Mouse (Mus musculus) gastrocnemius, adult 2 months (tissue): ENCODE results near the gene Haspin. TPM values are rescaled to one million over a fixed set of nuclear protein-coding genes. Genes with fewer than 3 reads are reported as not detected.

ENCODE experiments used
- DNase-seq: peaks from one replicate; pipeline ENCODE4 v3.0.0; 2022
- H3K27ac ChIP-seq: fragments of 200-600 bp; 2 replicates; pipeline ENCODE4 v1.8.1; 2022; ENCODE audit warnings: mild to moderate bottlenecking
- H3K4me3 ChIP-seq: fragments of 200-600 bp; 2 replicates; pipeline ENCODE4 v1.8.1; 2022; ENCODE audit warnings: mild to moderate bottlenecking, moderate library complexity
- CTCF ChIP-seq: fragments of 200-600 bp; IDR thresholded peaks from 2 replicates; pipeline ENCODE4 v1.8.1; 2022; ENCODE audit warnings: antibody characterized with exemption, mild to moderate bottlenecking, moderate library complexity
- intact Hi-C: fragments of 180-260 bp; cut with DNase I; formaldehyde crosslinking; loops from one replicate; pipeline ENCODE4 v1.15.1; 2025
- total RNA-seq, 2 experiments: library from RNA; stranded (reverse); gene quantifications; 2 replicates each; pipeline ENCODE4 v1.2.3; 2021

Gene Haspin
- total RNA-seq, 2 experiments from 2014 or later = 0.08 TPM; not detected in 1

DNA sequence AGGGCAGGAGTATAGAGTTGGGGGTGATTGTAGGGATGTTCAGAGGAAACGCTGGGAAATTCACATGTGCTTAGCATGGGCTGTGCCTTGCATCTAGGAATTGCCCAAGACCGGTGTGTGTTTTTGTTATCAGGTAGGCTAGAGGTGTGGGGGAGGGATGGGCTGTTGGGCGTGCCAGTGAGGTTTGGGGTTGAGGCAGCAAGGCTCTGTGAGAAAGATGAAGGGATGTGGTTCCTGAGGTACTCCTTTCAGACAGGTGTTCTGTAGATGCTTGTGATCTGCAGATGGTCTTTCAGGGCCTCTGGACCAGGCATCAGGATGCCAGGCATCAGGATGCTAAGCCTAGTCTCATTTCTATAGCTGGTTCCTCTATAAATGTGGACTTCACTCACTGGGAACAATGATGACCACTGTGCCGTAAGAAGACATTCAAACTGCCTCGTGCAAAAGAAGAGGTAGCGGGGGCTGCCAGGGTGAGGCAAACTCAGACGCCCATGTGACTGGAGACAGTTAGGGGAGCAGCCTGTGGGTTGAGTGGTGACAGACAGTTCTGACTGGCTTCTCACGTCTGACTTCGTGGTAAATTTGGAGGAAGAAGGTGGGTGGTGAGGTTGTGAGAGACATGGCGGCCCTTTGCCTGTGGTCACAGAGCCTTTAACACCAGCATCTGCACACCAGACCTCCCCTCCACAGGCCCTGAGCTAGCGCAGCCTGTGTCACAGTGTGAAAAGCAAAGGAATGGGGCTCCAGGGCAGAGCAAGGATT, 43.7 kb downstream of the Haspin start:
- H3K27ac ChIP-seq = no peak overlapping the region
- no peak overlapping the region for H3K4me3 ChIP-seq
- no peak for TF ChIP-seq CTCF
- intact Hi-C loops = no loop called here
- no peak for DNase-seq

DNA sequence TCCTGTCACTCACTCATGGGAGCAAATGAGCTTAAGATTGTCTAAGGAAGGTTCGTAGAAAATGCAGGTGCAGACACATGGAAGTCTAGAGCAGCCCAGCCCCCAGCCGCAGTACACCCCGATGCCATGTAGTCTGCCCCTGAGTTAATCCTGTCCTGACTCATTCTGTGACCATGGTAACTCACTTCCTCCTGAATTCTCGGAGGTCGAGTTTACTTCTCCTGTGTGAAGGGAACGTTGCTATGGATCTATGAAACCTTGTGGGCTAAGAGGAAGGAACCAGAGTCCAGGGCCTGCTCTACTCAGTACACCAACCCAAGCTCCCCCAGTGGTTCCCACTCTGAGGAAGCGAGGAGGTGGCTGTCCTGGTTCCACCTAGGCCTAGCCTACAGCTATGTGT, 45.2 kb downstream of the Haspin start:
- Histone ChIP-seq H3K27ac (no peak overlapping the region), H3K4me3 (no peak overlapping the region)
- TF ChIP-seq CTCF = no peak
- intact Hi-C loops = no loop called here
- DNase-seq = no peak

DNA sequence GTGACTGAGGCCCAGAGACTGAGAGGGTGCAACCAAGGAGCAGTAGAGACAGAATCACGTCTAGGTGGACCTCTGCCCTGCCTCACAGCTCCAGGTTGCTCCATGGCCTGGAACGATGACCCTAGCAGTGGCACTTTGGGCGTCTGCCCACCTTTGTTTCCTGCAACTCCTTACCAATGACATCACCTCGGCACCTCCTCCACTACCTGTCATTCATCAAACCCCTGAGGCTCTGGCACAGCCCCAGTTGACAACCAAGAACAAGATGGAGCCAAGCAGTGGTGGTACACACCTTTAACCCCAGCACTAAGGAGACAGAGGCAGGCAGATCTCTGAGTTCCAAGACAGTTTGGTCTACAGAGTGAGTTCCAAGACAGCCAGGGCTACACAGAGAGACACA, 46.0 kb downstream of the Haspin start:
- TF ChIP-seq CTCF = no peak
- intact Hi-C loops = no loop called here
- no peak for DNase-seq
- no peak overlapping the region for H3K4me3 ChIP-seq
- no peak overlapping the region for H3K27ac ChIP-seq

DNA sequence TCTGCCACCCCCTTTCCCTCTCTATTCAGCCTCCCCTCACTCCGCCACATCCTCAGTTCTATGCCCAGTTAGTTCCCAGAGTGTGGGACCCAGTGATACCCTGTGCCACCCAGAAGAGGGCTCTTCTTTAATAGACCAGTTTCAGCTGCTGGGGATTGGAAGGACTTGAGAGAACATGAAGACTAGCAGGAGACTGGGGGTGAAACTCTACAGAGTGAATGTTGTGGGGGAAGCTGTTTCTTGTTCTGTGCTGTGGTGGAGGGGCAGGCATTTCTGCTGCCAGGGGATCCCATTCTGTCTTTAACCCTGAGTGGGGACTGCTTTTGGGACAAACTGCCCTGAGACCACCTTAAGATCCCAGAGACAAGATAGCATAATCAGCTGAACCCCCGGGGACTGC, 47.3 kb downstream of the Haspin start:
- intact Hi-C loops = no loop called here
- Histone ChIP-seq H3K4me3 (no peak overlapping the region), H3K27ac (no peak overlapping the region)
- no peak for TF ChIP-seq CTCF
- no peak for DNase-seq

DNA sequence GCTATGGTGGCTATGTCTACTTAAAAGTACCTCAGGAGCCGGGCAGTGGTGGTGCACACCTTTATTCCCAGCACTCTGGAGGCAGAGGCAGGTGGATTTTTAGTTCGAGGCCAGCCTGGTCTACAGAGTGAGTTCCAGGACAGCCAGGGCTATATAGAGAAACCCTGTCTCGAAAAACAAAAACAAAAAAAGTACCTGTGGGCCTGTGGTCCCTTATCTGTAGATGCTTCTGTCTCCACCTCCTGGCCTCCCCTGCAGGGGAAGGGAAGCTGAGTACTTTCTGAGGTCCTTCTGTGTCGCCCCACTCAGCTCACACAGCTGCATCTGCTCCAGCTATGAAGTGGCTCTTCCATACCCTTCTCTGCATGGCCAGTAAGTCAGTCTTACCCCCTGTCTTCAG, 47.8 kb downstream of the Haspin start, which contains the start of gene Itgae:
Itgae (plus strand) TSS at position 301 of the 400 bp plus-strand sequence.
- Histone ChIP-seq H3K27ac (no peak within 1 kb of the TSS), H3K4me3 (no peak within 1 kb of the TSS)
- TF ChIP-seq CTCF = no peak
- intact Hi-C loops = no loop called here
- DNase-seq = no peak

DNA sequence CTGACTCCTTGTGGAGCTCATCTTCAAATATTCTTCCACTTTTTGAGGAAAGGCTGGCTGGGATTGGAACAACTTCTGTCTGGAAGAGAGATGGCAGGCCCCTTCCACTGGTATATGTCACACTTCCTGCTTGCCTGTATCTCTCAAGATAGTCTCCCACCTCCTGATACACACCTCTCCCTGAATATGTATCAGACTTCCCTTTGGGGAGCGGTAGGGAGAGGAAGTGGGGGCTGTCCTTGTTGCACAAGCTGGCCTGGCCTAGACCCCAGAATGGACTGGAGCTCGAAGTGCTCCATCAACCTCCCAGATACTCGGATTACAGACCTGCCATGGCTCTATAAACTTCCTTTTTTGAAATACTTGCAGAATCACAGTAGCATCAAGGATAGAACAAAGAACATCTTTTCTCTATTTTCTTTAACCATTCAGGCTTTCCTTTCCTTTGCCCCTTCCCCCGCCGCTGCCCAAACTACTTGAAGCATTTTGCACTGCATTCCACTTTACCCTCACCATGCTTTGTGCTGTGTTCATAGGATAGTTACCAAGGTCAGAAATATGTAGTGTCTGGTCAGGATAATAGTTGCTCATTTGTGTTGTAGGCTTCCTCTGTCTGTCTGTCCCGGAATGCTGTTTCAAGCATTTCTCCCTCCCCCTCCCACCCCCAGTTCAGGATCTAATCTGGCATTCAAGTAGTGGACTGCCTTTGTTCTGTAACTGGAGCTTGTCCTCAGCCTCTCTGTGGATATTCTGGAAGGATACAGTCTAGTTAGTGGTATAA, 50.2 kb downstream of the Haspin start:
- intact Hi-C loops = no loop called here
- TF ChIP-seq CTCF = no peak
- H3K27ac ChIP-seq = no peak overlapping the region
- no peak overlapping the region for H3K4me3 ChIP-seq
- no peak for DNase-seq

Other genes starting within 250 kb of the Haspin start
- gene Atp2a3, start 177.1 kb downstream of the Haspin start, total RNA-seq = 1 to 10 TPM; 5.1 to 6.2 TPM
- under 1 TPM; 0.15 to 0.56 TPM for gene P2rx1, start 139.2 kb downstream of the Haspin start, total RNA-seq
- under 1 TPM; 0.43 to 0.89 TPM for gene Camkk1, start 119.3 kb downstream of the Haspin start, total RNA-seq
- 1 to 10 TPM; 3.2 to 3.9 TPM for gene Ncbp3, start 90.5 kb downstream of the Haspin start, total RNA-seq
- gene Itgae, start 47.7 kb downstream of the Haspin start, total RNA-seq = under 1 TPM; 0.08 to 0.17 TPM
- gene P2rx5, start 22.1 kb upstream of the Haspin start, total RNA-seq = 10 to 100 TPM in 1 of 2 experiments, 1 to 10 TPM in 1; 7.0 to 12.9 TPM
- 10 to 100 TPM; 82.6 to 93.4 TPM for gene Emc6, start 38.7 kb upstream of the Haspin start, total RNA-seq
- gene Tax1bp3, start 38.8 kb upstream of the Haspin start, total RNA-seq = 10 to 100 TPM in 1 of 2 experiments, 1 to 10 TPM in 1; 6.5 to 13.9 TPM
- gene Ctns, start 60.7 kb upstream of the Haspin start, total RNA-seq = 1 to 10 TPM; 5.7 to 7.8 TPM
- under 1 TPM; 0.50 to 0.66 TPM for gene Shpk, start 61.2 kb upstream of the Haspin start, total RNA-seq
- under 1 TPM; 0.06 to 0.20 TPM for gene Trpv1, start 96.0 kb upstream of the Haspin start, total RNA-seq
- not detected for gene Trpv3, start 129.1 kb upstream of the Haspin start, total RNA-seq
- gene Aspa, start 191.3 kb upstream of the Haspin start, total RNA-seq = 1 to 10 TPM; 2.1 to 5.1 TPM
- not detected for gene Gm49340, start 191.4 kb upstream of the Haspin start, total RNA-seq
- gene Spata22, start 191.4 kb upstream of the Haspin start, total RNA-seq = not detected
- gene Olfr20, start 212.5 kb upstream of the Haspin start, total RNA-seq = not detected
- not detected for gene Olfr376, start 233.0 kb upstream of the Haspin start, total RNA-seq